Mouse (Mus musculus) cerebellum, postnatal 4 days (tissue): ENCODE results near the gene Eaf1.

Experiments used
- DNase-seq, 2 experiments: peaks; one replicate each; pipeline ENCODE4 v3.0.0; 2022; ENCODE audit warnings: low spot score in 2 of 2, mixed read lengths in 1 of 2

Eaf1 gene

GRCm38 (mm10) chr14:31509911-31510310 lies 15.7 kb downstream of the Eaf1 start:
- no peak for DNase-seq

GRCm38 (mm10) chr14:31510322-31510721 lies 16.1 kb downstream of the Eaf1 start:
- no peak for DNase-seq

- no peak for DNase-seq
Measured at GRCm38 (mm10) chr14:31515895-31516294, 21.7 kb downstream of the Eaf1 start.

- DNase-seq = no peak
Measured at GRCm38 (mm10) chr14:31519165-31519564, 25.0 kb downstream of the Eaf1 start.

- DNase-seq = no peak
Measured at GRCm38 (mm10) chr14:31521318-31521717, 27.1 kb downstream of the Eaf1 start.

GRCm38 (mm10) chr14:31525040-31525810 lies 31.0 kb downstream of the Eaf1 start:
- DNase-seq = no peak

- DNase-seq = no peak
Measured at GRCm38 (mm10) chr14:31530847-31531246, 36.6 kb downstream of the Eaf1 start.

- no peak for DNase-seq
Measured at GRCm38 (mm10) chr14:31531506-31532148, 37.4 kb downstream of the Eaf1 start.

GRCm38 (mm10) chr14:31532656-31533055 lies 38.5 kb downstream of the Eaf1 start:
- no peak for DNase-seq

GRCm38 (mm10) chr14:31537298-31537697 lies 43.1 kb downstream of the Eaf1 start:
- DNase-seq = peak in 1 of 2 experiments; percentile 38

- no peak for DNase-seq
Measured at GRCm38 (mm10) chr14:31543885-31544442, 49.8 kb downstream of the Eaf1 start.

GRCm38 (mm10) chr14:31555021-31555420 lies 60.8 kb downstream of the Eaf1 start:
- no peak for DNase-seq

GRCm38 (mm10) chr14:31555963-31556434 lies 61.8 kb downstream of the Eaf1 start:
- DNase-seq = no peak

- no peak for DNase-seq
Measured at GRCm38 (mm10) chr14:31556526-31557260, 62.5 kb downstream of the Eaf1 start.

- DNase-seq = no peak
Measured at GRCm38 (mm10) chr14:31557273-31557672, 63.1 kb downstream of the Eaf1 start.

GRCm38 (mm10) chr14:31557784-31558183 lies 63.6 kb downstream of the Eaf1 start:
- DNase-seq = peak in 1 of 2 experiments; percentile 29

GRCm38 (mm10) chr14:31559216-31559615 lies 65.0 kb downstream of the Eaf1 start:
- DNase-seq = no peak
